Mouse (Mus musculus): ENCODE data around the gene Gm20219. TPM values are rescaled to one million over a fixed set of nuclear protein-coding genes. Genes with fewer than 3 reads are reported as not detected.

The Gm20219 gene
- polyA plus RNA-seq, 1 experiment from 2014 or later: 0.93 TPM

DNA sequence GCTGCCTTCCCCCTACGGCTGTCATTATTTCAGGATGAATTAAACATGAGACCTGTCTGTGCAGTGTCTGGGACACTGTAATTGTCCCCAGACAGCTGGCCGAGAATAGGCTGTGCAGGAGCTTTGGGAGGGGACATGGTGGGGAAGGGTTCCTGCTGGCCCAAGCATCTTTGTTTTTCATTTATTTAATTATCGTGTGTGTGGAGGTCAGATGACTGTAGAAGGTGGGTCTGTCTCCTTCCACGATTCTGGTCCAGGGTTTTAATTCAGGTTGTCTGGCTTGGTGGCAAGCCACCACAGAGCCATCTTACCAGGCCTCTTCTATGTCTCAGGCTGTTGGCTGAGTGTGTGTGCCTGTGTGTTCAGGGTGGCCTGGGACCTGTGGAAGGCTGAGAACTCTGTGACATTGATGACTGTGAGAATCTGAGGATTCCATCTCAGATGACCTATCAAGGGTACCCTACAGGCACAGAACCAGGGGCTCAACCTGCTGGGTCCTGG, 5.5 kb downstream of the Gm20219 start:
- no peak overlapping the region for H3K4me3 ChIP-seq (replicated peaks; ENCODE audit: low read depth, low read length)
- no peaks in the 10 kb centered on the region for H3K4me1 ChIP-seq (replicated peaks; ENCODE audit: insufficient read depth, low read length)
- H3K4me2 ChIP-seq (ENCODE audit: low read length): no peak overlapping the region
- WGBS: 53% methylated on average over 4 of the region's 4 CpGs
- H3K27ac ChIP-seq: no peak overlapping the region
- H3K9ac ChIP-seq (ENCODE audit: low read depth, low read length): no peak overlapping the region
- no peaks in the 10 kb centered on the region for H3K27me3 ChIP-seq (ENCODE audit: insufficient read depth, low read length)
- H3K36me3 ChIP-seq (ENCODE audit: insufficient read depth, low read length): no peaks in the 10 kb centered on the region
- no peak for ATAC-seq (replicated peaks; ENCODE audit: low FRiP score, low read depth)
- no peak for DNase-seq (ENCODE audit: low spot score)
- no peaks in the 10 kb centered on the region for H3K9me3 ChIP-seq (replicated peaks; ENCODE audit: low read length)
- no peak for TF ChIP-seq CTCF (IDR thresholded peaks at IDR 0.05; ENCODE audit: low read depth)

DNA sequence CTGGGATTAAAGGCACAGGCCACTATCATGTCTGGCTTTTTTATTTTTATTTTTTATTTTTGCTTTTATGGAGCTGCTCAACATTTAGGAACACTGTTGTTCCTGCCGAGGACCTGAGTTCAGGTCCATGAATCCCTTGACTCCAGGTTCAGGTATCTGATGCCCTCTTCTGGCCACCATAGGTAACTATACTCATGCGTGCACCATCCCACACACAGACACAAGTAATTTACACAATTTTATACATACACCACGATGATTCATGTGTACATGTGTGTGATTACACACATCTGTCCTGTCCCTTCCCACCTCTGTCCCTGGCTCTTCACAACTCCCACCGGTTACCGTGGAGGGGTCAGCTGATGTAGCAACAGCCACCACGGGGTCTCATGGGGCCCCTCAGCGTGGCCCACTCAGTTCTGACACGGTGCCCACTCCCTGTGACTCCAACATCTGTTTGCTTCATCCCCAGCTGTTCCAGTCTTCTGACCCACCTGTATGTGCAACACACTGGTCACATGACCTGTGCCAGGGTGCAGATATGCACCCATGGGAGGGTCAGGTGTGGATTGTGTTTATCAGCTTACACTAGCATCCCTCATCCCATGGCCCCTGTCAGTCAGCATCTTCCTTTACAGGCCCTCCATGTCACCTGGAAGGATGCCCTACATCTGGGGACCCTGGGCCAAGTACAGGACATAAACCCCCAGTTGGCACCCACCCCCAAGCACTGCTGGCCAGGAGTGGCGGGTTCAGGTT, 6.2 kb downstream of the Gm20219 start:
- ATAC-seq (replicated peaks; ENCODE audit: low FRiP score, low read depth): no peak
- TF ChIP-seq CTCF (IDR thresholded peaks at IDR 0.05; ENCODE audit: low read depth): peak; percentile 43; the same call in 1 of the 2 replicates
- Histone ChIP-seq H3K9ac (ENCODE audit: low read depth, low read length) (no peak overlapping the region), H3K4me2 (ENCODE audit: low read length) (no peak overlapping the region), H3K27ac (no peak overlapping the region), H3K36me3 (ENCODE audit: insufficient read depth, low read length) (no peaks in the 10 kb centered on the region), H3K4me1 (replicated peaks; ENCODE audit: insufficient read depth, low read length) (no peaks in the 10 kb centered on the region), H3K9me3 (replicated peaks; ENCODE audit: low read length) (no peaks in the 10 kb centered on the region), H3K4me3 (replicated peaks; ENCODE audit: low read depth, low read length) (no peak overlapping the region), H3K27me3 (ENCODE audit: insufficient read depth, low read length) (no peaks in the 10 kb centered on the region)
- DNase-seq (ENCODE audit: low spot score): no peak
- WGBS: 77% methylated on average over 9 of the region's 9 CpGs

DNA sequence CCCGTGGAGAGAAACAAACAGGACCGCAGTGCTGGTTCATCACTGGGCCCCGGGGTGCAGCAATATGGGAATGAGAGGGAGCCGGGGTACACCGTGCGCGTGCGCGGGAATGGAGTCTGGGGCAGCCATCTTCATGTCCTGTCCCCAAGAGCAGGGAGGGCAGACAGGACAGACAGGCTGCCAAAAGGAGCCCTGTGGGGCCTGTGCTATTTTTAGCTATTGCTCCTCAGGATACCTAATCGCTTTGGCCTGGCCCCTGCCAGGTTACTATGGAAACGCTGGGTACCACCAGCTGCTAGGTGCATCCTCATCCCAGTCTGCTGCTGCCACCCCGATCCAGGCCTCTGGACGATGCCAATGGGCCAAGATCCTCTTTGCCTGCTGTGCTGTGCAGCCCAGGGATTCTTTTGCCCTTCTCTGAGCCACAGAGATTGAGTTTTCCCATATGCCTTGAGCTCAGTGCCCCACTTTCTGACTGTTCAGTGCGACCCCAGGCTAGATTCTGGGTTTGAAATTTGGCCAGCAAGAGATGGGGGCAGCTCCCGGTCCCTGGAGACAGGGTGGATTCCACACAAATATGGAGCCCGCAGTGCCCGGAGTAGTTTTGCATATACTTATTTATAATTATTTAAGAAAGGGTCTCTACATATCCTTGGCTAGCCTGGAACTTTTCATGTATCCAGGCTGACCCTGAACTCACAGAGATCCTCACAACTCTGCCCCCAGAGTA, 6.9 kb downstream of the Gm20219 start:
- Histone ChIP-seq H3K4me2 (ENCODE audit: low read length) (no peak overlapping the region), H3K36me3 (ENCODE audit: insufficient read depth, low read length) (no peaks in the 10 kb centered on the region), H3K4me1 (replicated peaks; ENCODE audit: insufficient read depth, low read length) (no peaks in the 10 kb centered on the region), H3K27ac (no peak overlapping the region), H3K9me3 (replicated peaks; ENCODE audit: low read length) (no peaks in the 10 kb centered on the region), H3K4me3 (replicated peaks; ENCODE audit: low read depth, low read length) (no peak overlapping the region), H3K9ac (ENCODE audit: low read depth, low read length) (no peak overlapping the region), H3K27me3 (ENCODE audit: insufficient read depth, low read length) (no peaks in the 10 kb centered on the region)
- ATAC-seq (replicated peaks; ENCODE audit: low FRiP score, low read depth): no peak
- no peak for DNase-seq (ENCODE audit: low spot score)
- WGBS: 71% methylated on average over 17 of the region's 17 CpGs
- no peak for TF ChIP-seq CTCF (IDR thresholded peaks at IDR 0.05; ENCODE audit: low read depth)

DNA sequence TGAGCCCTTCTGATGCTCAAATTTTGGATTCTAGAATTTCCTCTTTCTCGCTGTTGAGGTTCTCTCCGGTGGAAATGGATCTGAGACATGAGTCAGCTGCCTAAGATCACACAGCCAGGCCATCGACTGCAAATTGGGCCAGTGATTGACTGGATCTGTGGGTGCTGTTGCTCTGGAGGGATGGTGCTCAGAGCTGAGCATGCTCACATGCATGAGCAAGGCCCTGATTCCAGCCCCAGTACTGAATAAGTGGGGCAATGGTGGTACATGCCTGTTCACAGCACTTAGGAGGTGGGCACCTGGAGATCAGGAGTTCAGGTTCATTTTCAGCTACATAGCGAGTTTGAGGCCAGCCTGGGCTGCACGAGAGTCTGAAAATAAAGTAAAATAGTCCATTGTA, 7.6 kb downstream of the Gm20219 start:
- Histone ChIP-seq H3K4me1 (replicated peaks; ENCODE audit: insufficient read depth, low read length) (no peaks in the 10 kb centered on the region), H3K4me2 (ENCODE audit: low read length) (no peak overlapping the region), H3K9ac (ENCODE audit: low read depth, low read length) (no peak overlapping the region), H3K27me3 (ENCODE audit: insufficient read depth, low read length) (no peaks in the 10 kb centered on the region), H3K36me3 (ENCODE audit: insufficient read depth, low read length) (no peaks in the 10 kb centered on the region), H3K4me3 (replicated peaks; ENCODE audit: low read depth, low read length) (no peak overlapping the region), H3K9me3 (replicated peaks; ENCODE audit: low read length) (no peaks in the 10 kb centered on the region), H3K27ac (no peak overlapping the region)
- DNase-seq (ENCODE audit: low spot score): no peak
- WGBS: 77% methylated on average over 5 of the region's 5 CpGs
- no peak for TF ChIP-seq CTCF (IDR thresholded peaks at IDR 0.05; ENCODE audit: low read depth)
- no peak for ATAC-seq (replicated peaks; ENCODE audit: low FRiP score, low read depth)

DNA sequence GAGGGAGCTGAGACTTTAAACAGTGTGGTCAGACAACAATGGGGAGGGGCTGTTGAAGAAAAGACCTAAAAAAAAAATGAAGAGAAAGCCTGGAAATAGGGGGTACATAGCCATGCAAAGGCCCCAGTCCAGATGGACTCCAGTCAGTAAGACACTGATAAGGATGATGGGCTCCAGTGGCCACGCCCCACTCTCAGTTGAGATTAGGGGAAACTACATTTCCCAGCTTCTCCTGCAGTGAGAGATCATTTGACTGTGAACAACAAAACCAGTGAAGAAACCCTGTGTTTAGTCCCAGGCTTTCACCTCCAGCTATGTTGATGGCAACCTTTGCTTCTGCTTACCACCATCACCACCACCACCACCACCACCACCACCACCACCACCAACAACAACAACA, 8.2 kb downstream of the Gm20219 start:
- no peak for TF ChIP-seq CTCF (IDR thresholded peaks at IDR 0.05; ENCODE audit: low read depth)
- DNase-seq (ENCODE audit: low spot score) (no peak), ATAC-seq (replicated peaks; ENCODE audit: low FRiP score, low read depth) (no peak)
- Histone ChIP-seq H3K4me2 (ENCODE audit: low read length) (no peak overlapping the region), H3K9me3 (replicated peaks; ENCODE audit: low read length) (no peaks in the 10 kb centered on the region), H3K4me1 (replicated peaks; ENCODE audit: insufficient read depth, low read length) (no peaks in the 10 kb centered on the region), H3K27me3 (ENCODE audit: insufficient read depth, low read length) (no peaks in the 10 kb centered on the region), H3K27ac (no peak overlapping the region), H3K9ac (ENCODE audit: low read depth, low read length) (no peak overlapping the region), H3K36me3 (ENCODE audit: insufficient read depth, low read length) (no peaks in the 10 kb centered on the region), H3K4me3 (replicated peaks; ENCODE audit: low read depth, low read length) (no peak overlapping the region)
- WGBS: 78% methylated on average over 1 of the region's 1 CpGs

DNA sequence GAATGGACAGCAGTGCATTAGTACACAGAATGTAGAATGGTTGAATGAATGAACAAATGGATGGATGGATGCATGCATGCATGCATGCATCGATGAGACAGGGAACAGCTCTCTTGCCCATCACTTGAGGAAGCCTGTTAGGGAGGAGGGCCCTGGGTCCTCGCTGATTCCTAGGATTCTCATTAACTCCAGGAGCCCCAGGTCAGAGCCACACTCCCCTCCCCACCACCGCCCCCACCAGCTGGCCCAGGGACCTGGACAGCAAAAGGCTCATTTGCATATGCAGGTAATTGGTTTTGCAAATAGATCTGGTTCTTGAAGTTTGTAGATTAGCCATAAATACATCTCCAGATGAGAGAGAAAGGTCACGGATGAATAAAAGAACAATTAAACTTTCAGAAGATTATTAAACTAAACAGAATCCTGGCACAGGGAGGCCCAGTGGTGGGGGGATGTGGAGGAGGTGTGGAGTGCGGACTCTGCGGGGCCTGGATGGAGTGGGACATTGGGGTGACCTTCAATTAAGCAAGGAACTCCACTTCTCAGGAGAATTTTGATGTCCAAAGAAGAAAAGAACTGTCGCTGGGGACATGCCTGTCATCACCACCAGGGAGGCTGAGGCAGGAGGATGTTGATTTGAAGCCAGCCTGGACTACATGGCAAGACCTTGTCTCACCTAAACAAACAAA, 9.3 kb downstream of the Gm20219 start:
- no peak for DNase-seq (ENCODE audit: low spot score)
- 60% methylated on average over 7 of the region's 7 CpGs for WGBS

More for the DNA sequence above, 9.3 kb downstream of the Gm20219 start:
- no peak overlapping the region for H3K9ac ChIP-seq (ENCODE audit: low read depth, low read length)
- TF ChIP-seq CTCF (IDR thresholded peaks at IDR 0.05; ENCODE audit: low read depth): no peak
- H3K4me3 ChIP-seq (replicated peaks; ENCODE audit: low read depth, low read length): no peak overlapping the region
- no peak overlapping the region for H3K27ac ChIP-seq
- H3K4me2 ChIP-seq (ENCODE audit: low read length): no peak overlapping the region
- no peaks in the 10 kb centered on the region for H3K36me3 ChIP-seq (ENCODE audit: insufficient read depth, low read length)
- no peaks in the 10 kb centered on the region for H3K9me3 ChIP-seq (replicated peaks; ENCODE audit: low read length)
- no peaks in the 10 kb centered on the region for H3K27me3 ChIP-seq (ENCODE audit: insufficient read depth, low read length)
- no peaks in the 10 kb centered on the region for H3K4me1 ChIP-seq (replicated peaks; ENCODE audit: insufficient read depth, low read length)
- ATAC-seq (replicated peaks; ENCODE audit: low FRiP score, low read depth): no peak
